Mouse (Mus musculus) MEL (cell line): ENCODE results near the gene Fam234b. TPM values are rescaled to one million over a fixed set of nuclear protein-coding genes. Genes with fewer than 3 reads are reported as not detected.

ENCODE experiments used
- DNase-seq: peaks from one replicate; pipeline ENCODE4 v3.0.0; 2011; ENCODE audit warnings: low read depth, low spot score
- H3K27ac ChIP-seq: 2 replicates; pipeline ENCODE4 v1.5.1; 2012; ENCODE audit warnings: low read depth, mild to moderate bottlenecking, control low read depth, low read length, moderate library complexity; ENCODE audit not compliant: control insufficient read depth
- H3K27me3 ChIP-seq, 2 experiments: fragments of 150-350 bp in 1 of 2; sonication (generic) in 1 of 2; 2 replicates each; pipeline ENCODE4 v1.6.1; 2012; ENCODE audit warnings: low read length in 2 of 2, mild to moderate bottlenecking in 2 of 2, improper control_type of control experiment in 1 of 2, moderate library complexity in 1 of 2; ENCODE audit not compliant: insufficient read depth in 2 of 2, control insufficient read depth in 1 of 2
- H3K36me3 ChIP-seq, 2 experiments: 2 replicates each; pipeline ENCODE4 v1.6.1; 2012 to 2014; ENCODE audit warnings: low read length in 2 of 2, improper control_type of control experiment in 1 of 2, inconsistent platforms in 1 of 2, mild to moderate bottlenecking in 1 of 2; ENCODE audit not compliant: insufficient read depth in 2 of 2, control insufficient read depth in 1 of 2
- H3K4me1 ChIP-seq, 2 experiments: fragments of 150-350 bp in 1 of 2; sonication (generic) in 1 of 2; 2 replicates each; pipeline ENCODE4 v1.6.1; 2012; ENCODE audit warnings: low read length in 2 of 2, improper control_type of control experiment in 1 of 2, mild to moderate bottlenecking in 1 of 2; ENCODE audit not compliant: insufficient read depth in 2 of 2, control insufficient read depth in 1 of 2
- H3K4me3 ChIP-seq, 2 experiments: fragments of 150-350 bp in 1 of 2; sonication (generic) in 1 of 2; 2 replicates each; pipeline ENCODE4 v1.5.1; 2012; ENCODE audit warnings: low read depth in 2 of 2, low read length in 2 of 2, mild to moderate bottlenecking in 2 of 2, moderate library complexity in 2 of 2, control low read depth in 1 of 2, improper control_type of control experiment in 1 of 2; ENCODE audit not compliant: control insufficient read depth in 1 of 2, insufficient read depth in 1 of 2
- H3K79me2 ChIP-seq: 2 replicates; pipeline ENCODE4 v1.6.1; 2012; ENCODE audit warnings: mild to moderate bottlenecking, low read length, moderate library complexity; ENCODE audit not compliant: control insufficient read depth, poor library complexity, insufficient read depth
- H3K9ac ChIP-seq: 2 replicates; pipeline ENCODE4 v1.6.1; 2012; ENCODE audit warnings: low read depth, mild to moderate bottlenecking, control low read depth, low read length, moderate library complexity; ENCODE audit not compliant: control insufficient read depth, poor library complexity, severe bottlenecking
- H3K9me3 ChIP-seq: fragments of 150-350 bp; sonication (generic); replicated peaks from 2 replicates; pipeline ENCODE4 v1.6.1; 2012; ENCODE audit warnings: mild to moderate bottlenecking, low read length, improper control_type of control experiment, moderate library complexity; ENCODE audit not compliant: insufficient read depth
- BHLHE40 ChIP-seq: IDR thresholded peaks from 2 replicates; pipeline ENCODE4 v1.6.1; 2012; ENCODE audit warnings: low read depth, mild to moderate bottlenecking, inconsistent platforms, low read length, improper control_type of control experiment, borderline replicate concordance
- CTCF ChIP-seq, 3 experiments: IDR thresholded peaks in 2 of 3; conservative IDR thresholded peaks in 1 of 3; 2 replicates each; pipeline ENCODE4 v1.5.1; 2011 to 2012; ENCODE audit warnings: low read length in 3 of 3, low read depth in 2 of 3, mild to moderate bottlenecking in 2 of 3, improper control_type of control experiment in 1 of 3, inconsistent platforms in 1 of 3, mixed read lengths in 1 of 3, moderate library complexity in 1 of 3; ENCODE audit not compliant: control insufficient read depth in 1 of 3, insufficient read depth in 1 of 3, poor library complexity in 1 of 3, severe bottlenecking in 1 of 3
- HCFC1 ChIP-seq: IDR thresholded peaks from 2 replicates; pipeline ENCODE4 v1.6.1; 2012; ENCODE audit warnings: low read depth, mild to moderate bottlenecking, inconsistent platforms, low read length, improper control_type of control experiment, moderate library complexity
- KAT2A ChIP-seq: conservative IDR thresholded peaks from 2 replicates; pipeline ENCODE4 v1.6.1; 2012; ENCODE audit warnings: low read depth, low read length, improper control_type of control experiment, inconsistent platforms
- MAFK ChIP-seq: IDR thresholded peaks from 2 replicates; pipeline ENCODE4 v1.6.1; 2011; ENCODE audit warnings: low read depth, mild to moderate bottlenecking, low read length, improper control_type of control experiment, borderline replicate concordance
- MAZ ChIP-seq: IDR thresholded peaks from 2 replicates; pipeline ENCODE4 v1.6.1; 2012; ENCODE audit warnings: low read depth, mild to moderate bottlenecking, inconsistent platforms, low read length, improper control_type of control experiment
- MEF2A ChIP-seq: IDR thresholded peaks from 2 replicates; pipeline ENCODE4 v1.6.1; 2014; ENCODE audit warnings: low read depth, mild to moderate bottlenecking, inconsistent platforms, low read length, improper control_type of control experiment; ENCODE audit not compliant: poor library complexity, insufficient replicate concordance, severe bottlenecking; ENCODE audit errors: extremely low read depth
- MXI1 ChIP-seq: IDR thresholded peaks from 2 replicates; pipeline ENCODE4 v1.6.1; 2011; ENCODE audit warnings: mild to moderate bottlenecking, low read depth, low read length, improper control_type of control experiment
- MYB ChIP-seq: IDR thresholded peaks from 2 replicates; pipeline ENCODE4 v1.6.1; 2011; ENCODE audit warnings: mild to moderate bottlenecking, low read depth, low read length, improper control_type of control experiment
- NRF1 ChIP-seq: IDR thresholded peaks from 2 replicates; pipeline ENCODE4 v1.6.1; 2014; ENCODE audit warnings: low read depth, mild to moderate bottlenecking, inconsistent platforms, low read length, improper control_type of control experiment, moderate library complexity; ENCODE audit not compliant: poor library complexity, insufficient read depth, severe bottlenecking
- POLR2A ChIP-seq, 2 experiments: IDR thresholded peaks; 2 replicates each; pipeline ENCODE4 v1.6.1; 2011 to 2012; ENCODE audit warnings: low read length in 2 of 2, mild to moderate bottlenecking in 2 of 2, control low read depth in 1 of 2, improper control_type of control experiment in 1 of 2, low read depth in 1 of 2, moderate library complexity in 1 of 2; ENCODE audit not compliant: control insufficient read depth in 1 of 2, insufficient read depth in 1 of 2, poor library complexity in 1 of 2
- POLR2AphosphoS2 ChIP-seq: IDR thresholded peaks from 2 replicates; pipeline ENCODE4 v1.6.1; 2011; ENCODE audit warnings: low read length, improper control_type of control experiment
- POLR2AphosphoS5 ChIP-seq: IDR thresholded peaks from 2 replicates; pipeline ENCODE4 v1.6.1; 2012; ENCODE audit warnings: low read depth, borderline replicate concordance, mild to moderate bottlenecking, inconsistent platforms, low read length, moderate library complexity, mixed read lengths
- RCOR1 ChIP-seq: IDR thresholded peaks from 2 replicates; pipeline ENCODE4 v1.6.1; 2012; ENCODE audit warnings: low read depth, mild to moderate bottlenecking, inconsistent platforms, low read length, improper control_type of control experiment
- SIN3A ChIP-seq: IDR thresholded peaks from 2 replicates; pipeline ENCODE4 v1.6.1; 2012; ENCODE audit warnings: low read length, improper control_type of control experiment, inconsistent platforms
- SMC3 ChIP-seq: IDR thresholded peaks from 2 replicates; pipeline ENCODE4 v1.6.1; 2011; ENCODE audit warnings: low read depth, low read length, improper control_type of control experiment
- TAL1 ChIP-seq: IDR thresholded peaks from 2 replicates; pipeline ENCODE4 v1.6.1; 2012; ENCODE audit warnings: mild to moderate bottlenecking, inconsistent platforms, low read length, moderate library complexity, mixed read lengths
- TBP ChIP-seq: IDR thresholded peaks from 2 replicates; pipeline ENCODE4 v1.8.0; 2011; ENCODE audit warnings: low read depth, low read length, improper control_type of control experiment
- TCF12 ChIP-seq: IDR thresholded peaks from 2 replicates; pipeline ENCODE4 v1.6.1; 2014; ENCODE audit warnings: low read depth, mild to moderate bottlenecking, inconsistent platforms, low read length, improper control_type of control experiment, moderate library complexity
- UBTF ChIP-seq: IDR thresholded peaks from 2 replicates; pipeline ENCODE4 v1.6.1; 2012; ENCODE audit warnings: low read depth, mild to moderate bottlenecking, inconsistent platforms, low read length, improper control_type of control experiment, moderate library complexity, borderline replicate concordance; ENCODE audit not compliant: insufficient read depth
- USF2 ChIP-seq, 2 experiments: IDR thresholded peaks; 2 replicates each; pipeline ENCODE4 v1.6.1; 2011 to 2012; ENCODE audit warnings: improper control_type of control experiment in 2 of 2, low read length in 2 of 2, borderline replicate concordance in 1 of 2, inconsistent platforms in 1 of 2, low read depth in 1 of 2, mild to moderate bottlenecking in 1 of 2; ENCODE audit not compliant: insufficient read depth in 1 of 2
- ZC3H11A ChIP-seq: IDR thresholded peaks from 2 replicates; pipeline ENCODE4 v1.6.1; 2012; ENCODE audit warnings: low read depth, mild to moderate bottlenecking, inconsistent platforms, low read length, improper control_type of control experiment
- ZKSCAN1 ChIP-seq: IDR thresholded peaks from 2 replicates; pipeline ENCODE4 v1.6.1; 2012; ENCODE audit warnings: low read depth, mild to moderate bottlenecking, inconsistent platforms, low read length, improper control_type of control experiment, moderate library complexity
- ZMIZ1 ChIP-seq: IDR thresholded peaks from 2 replicates; pipeline ENCODE4 v1.6.1; 2012; ENCODE audit warnings: low read depth, mild to moderate bottlenecking, inconsistent platforms, low read length, improper control_type of control experiment, moderate library complexity
- ZNF384 ChIP-seq: IDR thresholded peaks from 2 replicates; pipeline ENCODE4 v1.6.1; 2012; ENCODE audit warnings: low read depth, mild to moderate bottlenecking, inconsistent platforms, low read length, improper control_type of control experiment
- polyA plus RNA-seq, 2 experiments: library from polyadenylated mRNA; stranded (reverse) in 1 of 2; unstranded in 1 of 2; fragments of >175 nt in 1 of 2; fragments of >200 nt in 1 of 2; gene quantifications; 2 replicates each; pipeline versions ENCODE4 v1.2.1 to v1.2.4; 2012; ENCODE audit warnings: low replicate concordance in 2 of 2, low read depth in 1 of 2; ENCODE audit not compliant: insufficient read length in 2 of 2, insufficient read depth in 1 of 2, missing spikeins in 1 of 2
- total RNA-seq: library from RNA; depleted of rRNA; stranded (reverse); fragments of 300-350 nt; gene quantifications from 2 replicates; pipeline ENCODE4 v1.2.3, GENCODE M21; 2012

Gene Fam234b
- total and polyA plus RNA-seq, 3 experiments: 12.2 to 20.5 TPM; not detected in 1

DNA sequence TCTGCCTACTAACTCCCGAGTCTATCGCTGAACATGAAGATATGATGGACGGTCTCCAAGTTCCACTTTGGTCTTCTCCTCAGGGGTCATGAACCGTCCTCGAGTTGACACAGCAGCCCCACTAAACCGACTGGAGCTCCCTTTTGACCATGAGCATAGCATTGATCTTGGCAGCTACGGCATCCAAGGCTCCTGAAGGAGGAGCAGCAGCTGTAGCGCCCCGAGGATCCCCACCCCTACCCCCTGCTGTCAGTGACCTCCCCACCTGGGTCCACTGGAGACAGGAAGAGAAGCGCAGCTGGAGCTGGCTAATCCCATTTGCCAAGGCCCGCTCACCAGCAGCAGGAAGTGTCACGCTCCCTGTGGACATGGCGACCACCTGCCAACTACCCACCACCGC, 26.0 kb upstream of the Fam234b start:
- H3K27me3 ChIP-seq: no peaks in the 10 kb centered on the region
- H3K79me2 ChIP-seq: no peaks in the 10 kb centered on the region; the same call in 1 of the 2 replicates
- H3K9ac ChIP-seq: no peak overlapping the region
- no peak for DNase-seq
- H3K27ac ChIP-seq: no peak overlapping the region
- no peaks in the 10 kb centered on the region for H3K9me3 ChIP-seq
- peaks cover 0 to 6% of the 10 kb centered on the region in 2 experiments; a peak in 3 of 4 replicates for H3K4me1 ChIP-seq
- TF ChIP-seq ZKSCAN1: no peak
- TF ChIP-seq TAL1: no peak
- no peak for TF ChIP-seq HCFC1
- TF ChIP-seq MEF2A: no peak
- TF ChIP-seq, all 39 proteins: peak for 0
- peaks cover 0 to 2% of the 10 kb centered on the region in 2 experiments; a peak in 2 of 4 replicates for H3K36me3 ChIP-seq
- H3K4me3 ChIP-seq: no peak overlapping the region

DNA sequence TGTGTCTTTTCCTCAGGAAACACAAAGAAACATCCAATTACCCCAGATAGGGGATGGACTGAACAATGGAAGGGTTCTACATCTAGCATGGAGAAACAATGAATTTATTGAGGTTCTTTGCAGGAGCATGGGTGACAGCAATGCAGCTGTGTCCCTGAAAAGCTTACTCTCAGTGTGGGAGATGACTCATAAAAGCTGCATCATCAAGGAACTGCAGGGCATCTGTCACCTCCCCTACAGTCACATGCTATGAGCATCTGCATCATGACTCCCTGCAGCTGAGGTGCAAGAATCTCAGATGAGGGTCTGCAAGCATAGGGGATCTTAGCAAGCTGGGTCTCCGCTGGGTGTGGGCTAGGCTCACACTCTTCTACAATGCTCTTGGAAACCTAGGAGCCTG, 22.8 kb upstream of the Fam234b start:
- TF ChIP-seq MAZ (no peak), SMC3 (no peak), ZC3H11A (no peak), USF2 (IDR thresholded peaks at IDR 0.05; ENCODE audit: borderline replicate concordance in 1 of 2, insufficient read depth in 1 of 2, low read depth in 1 of 2, low read length in 2 of 2) (no peak), ZNF384 (no peak), MXI1 (no peak), MYB (no peak), POLR2AphosphoS5 (no peak)
- Histone ChIP-seq H3K4me3 (no peak overlapping the region), H3K36me3 (no peaks in the 10 kb centered on the region), H3K27me3 (peaks cover 0 to 2% of the 10 kb centered on the region in 2 experiments; a peak in 3 of 4 replicates), H3K9me3 (no peaks in the 10 kb centered on the region), H3K9ac (no peak overlapping the region), H3K4me1 (no peaks in the 10 kb centered on the region), H3K27ac (no peak overlapping the region), H3K79me2 (no peaks in the 10 kb centered on the region)
- DNase-seq: no peak

DNA sequence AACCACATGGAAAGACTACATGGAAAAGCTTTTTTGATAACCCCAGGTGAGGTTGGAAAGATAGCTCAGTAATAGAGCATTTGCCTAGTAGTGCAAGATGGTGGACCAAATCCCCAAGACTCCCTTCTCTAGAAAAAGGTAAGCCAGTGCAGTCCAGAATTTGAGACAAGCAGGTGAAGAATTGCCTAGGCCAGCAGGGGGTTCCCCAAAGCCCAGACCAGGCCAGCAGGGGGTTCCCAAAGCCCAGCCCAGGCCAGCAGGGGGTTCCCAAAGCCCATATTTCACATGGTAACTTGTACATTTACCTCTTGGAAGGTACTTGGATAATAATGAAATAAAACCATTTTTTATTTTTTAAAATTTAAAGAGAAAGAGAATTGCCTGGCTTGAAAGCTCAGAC, 20.5 kb upstream of the Fam234b start:
- Histone ChIP-seq H3K9me3 (no peaks in the 10 kb centered on the region), H3K79me2 (no peaks in the 10 kb centered on the region), H3K4me3 (no peak overlapping the region), H3K4me1 (no peaks in the 10 kb centered on the region), H3K9ac (no peak overlapping the region), H3K27me3 (peaks cover 0 to 2% of the 10 kb centered on the region in 2 experiments; a peak in 3 of 4 replicates), H3K27ac (no peak overlapping the region), H3K36me3 (no peaks in the 10 kb centered on the region)
- DNase-seq: no peak
- TF ChIP-seq SMC3: no peak
- TF ChIP-seq ZNF384: no peak
- no peak for TF ChIP-seq TCF12
- TF ChIP-seq KAT2A: no peak
- no peak for TF ChIP-seq CTCF (IDR thresholded peaks at IDR 0.05 in 2 of 3, conservative IDR thresholded peaks at IDR 0.05 in 1 of 3; ENCODE audit: control insufficient read depth in 1 of 3, insufficient read depth in 1 of 3, low read depth in 2 of 3, low read length in 3 of 3, poor library complexity in 1 of 3, severe bottlenecking in 1 of 3)
- no peak for TF ChIP-seq NRF1
- no peak for TF ChIP-seq MYB
- TF ChIP-seq ZC3H11A: no peak
- no peak for TF ChIP-seq SIN3A
- no peak for TF ChIP-seq BHLHE40
- TF ChIP-seq UBTF: no peak
- TF ChIP-seq ZMIZ1: no peak
- TF ChIP-seq MXI1: no peak
- TF ChIP-seq TBP: no peak
- no peak for TF ChIP-seq MAFK
- no peak for TF ChIP-seq RCOR1
- TF ChIP-seq POLR2A (IDR thresholded peaks at IDR 0.05; ENCODE audit: control insufficient read depth in 1 of 2, insufficient read depth in 1 of 2, low read depth in 1 of 2, low read length in 2 of 2, poor library complexity in 1 of 2): no peak
- TF ChIP-seq POLR2AphosphoS2: no peak
